Mouse (Mus musculus) layer of hippocampus, adult 18-20 months (tissue): ENCODE results near the gene Gm13757. TPM values are rescaled to one million over a fixed set of nuclear protein-coding genes. Genes with fewer than 3 reads are reported as not detected.
"Not testable (repeated sequence)": the region's sequence is repeated elsewhere in the genome, so short reads cannot be mapped to it uniquely, and the experiment has no call there.

Source experiments
- DNase-seq, 2 experiments: peaks; one replicate each; pipeline ENCODE4 v3.0.0; 2022; ENCODE audit warnings: low spot score in 2 of 2
- long read RNA-seq: library from polyadenylated mRNA; stranded (forward); transcript quantifications from one replicate; pipeline ENCODE4 v2.0.0, GENCODE M21; 2021
- total RNA-seq, 2 experiments: library from RNA; stranded (reverse); gene quantifications; 2 replicates each; pipeline ENCODE4 v1.2.3; 2021

The Gm13757 gene
- not detected for total RNA-seq
- long read RNA-seq = 0 reads

DNA sequence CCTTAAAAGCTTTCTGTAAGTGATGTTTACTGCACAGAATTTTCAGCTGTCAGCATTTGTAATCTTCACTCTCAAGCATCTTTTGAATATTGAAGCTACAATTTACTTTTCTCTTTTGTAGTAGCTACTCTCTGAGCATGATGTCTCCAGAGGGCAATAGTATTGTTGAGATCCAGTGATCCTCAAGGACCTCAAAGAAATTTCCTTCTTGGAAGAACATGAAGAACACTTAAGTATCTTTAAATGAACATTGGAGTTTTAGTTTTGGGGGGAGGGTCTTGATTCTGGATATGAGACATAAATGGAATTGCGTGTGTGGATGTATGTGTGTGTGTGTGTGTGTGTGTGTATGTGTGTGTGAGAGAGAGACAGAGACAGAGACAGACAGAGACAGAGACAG lies at the start of gene Gm13757:
Gene Gm13757 (minus strand): TSS at position 101 of the 400 bp plus-strand sequence.
- DNase-seq = no peak

DNA sequence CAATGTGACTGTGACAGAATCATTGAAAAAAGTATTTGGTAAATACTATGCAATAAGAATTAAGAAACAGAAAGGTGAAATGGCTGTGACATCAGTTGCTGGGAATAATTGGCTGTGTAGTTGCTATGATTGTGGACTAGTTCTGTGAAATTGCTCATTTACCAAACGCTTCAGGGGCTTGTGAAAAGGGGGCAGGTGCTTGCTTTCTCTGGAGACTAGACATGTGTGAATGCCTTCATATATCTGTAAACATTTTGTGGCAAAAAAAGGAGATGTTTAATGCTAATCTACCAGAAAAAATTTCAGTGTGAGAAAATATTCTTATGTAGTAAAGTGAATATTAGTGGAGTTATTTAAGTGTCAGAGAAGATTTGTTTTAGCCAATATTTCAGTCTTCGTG lies 44.1 kb upstream of the Gm13757 start, which contains the start of gene Olfr1185-ps1:
Gene Olfr1185-ps1 (plus strand): TSS at position 301 of the 400 bp plus-strand sequence.
- DNase-seq = no peak

DNA sequence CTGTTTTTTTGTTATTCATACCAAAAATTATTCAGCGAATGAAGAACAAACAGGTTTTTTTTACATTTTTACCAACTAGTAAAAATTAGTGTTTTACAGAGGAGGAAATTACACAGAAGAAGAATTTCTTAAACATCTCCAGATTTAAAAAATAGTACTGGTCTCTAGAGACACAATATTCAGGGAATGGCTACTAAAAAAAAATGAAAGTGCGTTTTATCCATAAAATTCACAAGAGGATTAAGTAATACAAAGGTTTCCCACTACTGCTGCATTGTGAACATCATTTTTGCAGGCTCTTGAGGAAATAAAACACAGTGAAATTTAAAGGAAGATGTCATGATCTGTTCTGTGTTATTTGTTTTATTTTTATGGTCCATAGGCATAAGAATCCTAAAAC lies 34.4 kb upstream of the Gm13757 start, which contains the start of gene Olfr1184:
Gene Olfr1184 (plus strand): TSS at position 301 of the 400 bp plus-strand sequence.
- DNase-seq = no peak

DNA sequence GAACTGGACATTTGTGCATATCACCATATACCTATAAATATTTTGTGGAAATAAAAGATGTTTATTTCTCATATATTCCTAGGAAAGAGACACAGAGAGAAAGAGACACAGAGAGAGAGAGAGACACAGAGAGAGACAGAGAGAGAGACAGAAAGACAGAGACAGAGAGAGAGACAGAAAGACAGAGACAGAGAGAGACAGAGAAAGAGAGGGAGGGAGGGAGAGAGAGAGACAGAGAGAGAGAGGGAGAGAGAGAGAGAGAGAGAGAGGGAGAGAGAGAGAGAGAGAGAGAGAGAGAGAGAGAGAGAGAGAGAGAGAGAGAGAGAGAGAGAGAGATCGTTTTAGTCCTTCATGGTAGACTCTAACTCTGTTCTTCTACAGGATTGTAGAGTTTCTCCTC lies 5.6 kb upstream of the Gm13757 start, which contains the start of gene Olfr1183:
Gene Olfr1183 (plus strand): TSS at position 301 of the 400 bp plus-strand sequence.
- not testable (repeated sequence) for DNase-seq

DNA sequence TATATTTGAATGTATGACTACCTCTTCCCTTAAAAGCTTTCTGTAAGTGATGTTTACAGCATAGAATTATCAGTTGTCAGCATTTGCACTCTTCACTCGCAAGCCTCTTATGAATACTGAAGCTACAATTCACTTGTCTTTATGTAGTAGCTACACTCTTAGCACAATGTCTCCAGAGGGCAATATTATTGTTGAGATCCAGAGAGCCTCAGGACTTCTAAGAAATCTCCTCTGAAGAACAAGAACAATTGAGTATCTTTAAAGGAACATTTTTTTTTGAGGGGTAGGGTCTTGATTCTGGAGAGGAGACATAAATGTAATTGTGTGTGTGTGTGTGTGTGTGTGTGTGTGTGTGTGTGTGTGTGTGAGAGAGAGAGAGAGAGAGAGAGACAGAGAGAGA lies 22.9 kb downstream of the Gm13757 start, which contains the start of gene Olfr1181:
Gene Olfr1181 (minus strand): TSS at position 101 of the 400 bp plus-strand sequence.
- no peak for DNase-seq

DNA sequence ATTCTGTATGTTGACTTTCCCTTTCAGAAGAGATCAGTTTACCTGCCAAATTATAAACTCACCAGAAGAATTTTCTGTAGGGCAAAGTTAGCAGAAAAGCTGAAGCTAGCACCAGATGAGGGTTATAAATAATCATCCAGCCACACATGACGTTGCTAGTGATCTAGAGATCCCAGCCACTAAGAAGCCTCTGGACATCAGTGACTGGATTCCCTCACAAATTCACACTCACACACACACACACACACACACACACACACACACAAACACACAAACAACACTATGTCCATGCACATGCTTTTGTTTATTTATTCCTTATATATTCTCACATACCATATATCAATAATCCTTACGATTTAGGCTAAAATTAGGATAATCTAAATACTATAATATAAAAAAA lies 29.9 kb downstream of the Gm13757 start, which contains the start of gene Olfr1180:
Gene Olfr1180 (minus strand): TSS at position 101 of the 400 bp plus-strand sequence.
- DNase-seq = no peak

DNA sequence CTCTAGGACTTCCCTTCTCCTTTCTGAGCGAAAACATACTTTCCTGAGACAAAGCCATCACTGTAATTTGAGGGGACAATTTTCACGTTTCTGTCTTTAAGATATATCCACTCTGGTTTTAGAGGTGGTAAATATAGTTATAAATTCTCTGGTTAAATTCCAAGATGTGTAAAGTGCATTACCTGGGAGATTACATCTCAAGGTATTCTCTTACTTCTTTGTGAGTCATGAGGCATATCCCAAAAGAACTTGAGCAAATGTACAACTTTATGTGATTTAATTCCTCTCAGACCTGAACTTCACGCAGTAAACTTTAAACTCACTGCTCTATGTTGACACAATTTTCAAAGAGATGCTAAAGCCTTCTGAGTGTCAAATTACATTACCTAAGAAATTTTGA lies 42.6 kb downstream of the Gm13757 start, which contains the start of gene Olfr1179:
Gene Olfr1179 (minus strand): TSS at position 101 of the 400 bp plus-strand sequence.
- DNase-seq = no peak

Other genes starting within 250 kb of the Gm13757 start
- gene Olfr1170, start 220.8 kb downstream of the Gm13757 start, total RNA-seq = not detected
- gene Olfr1173, start 169.3 kb downstream of the Gm13757 start, total RNA-seq = not detected
- not detected for gene Olfr1174-ps, start 134.0 kb downstream of the Gm13757 start, total RNA-seq
- not detected for gene Olfr1175-ps, start 121.9 kb downstream of the Gm13757 start, total RNA-seq
- not detected for gene Olfr1176, start 112.4 kb downstream of the Gm13757 start, total RNA-seq
- gene Olfr1177-ps, start 102.6 kb downstream of the Gm13757 start, total RNA-seq = not detected
- gene Olfr1178, start 62.1 kb downstream of the Gm13757 start, total RNA-seq = not detected
- gene Olfr1179, start 42.7 kb downstream of the Gm13757 start, total RNA-seq = not detected
- gene Olfr1180, start 30.0 kb downstream of the Gm13757 start, total RNA-seq = not detected
- gene Olfr1181, start 23.0 kb downstream of the Gm13757 start, total RNA-seq = not detected
- not detected for gene Olfr1183, start 5.7 kb upstream of the Gm13757 start, total RNA-seq
- gene Olfr1184, start 34.5 kb upstream of the Gm13757 start, total RNA-seq = not detected
- not detected for gene Olfr1185-ps1, start 44.2 kb upstream of the Gm13757 start, total RNA-seq
- not detected for gene Olfr1186, start 69.4 kb upstream of the Gm13757 start, total RNA-seq
- not detected for gene Olfr1188, start 107.8 kb upstream of the Gm13757 start, total RNA-seq
- not detected for gene Olfr1189, start 137.3 kb upstream of the Gm13757 start, total RNA-seq
- not detected for gene Olfr1191-ps1, start 191.4 kb upstream of the Gm13757 start, total RNA-seq
- gene Olfr1192-ps1, start 199.4 kb upstream of the Gm13757 start, total RNA-seq = not detected
- gene Olfr1193, start 226.5 kb upstream of the Gm13757 start, total RNA-seq = not detected
- not detected for gene Olfr1195, start 240.1 kb upstream of the Gm13757 start, total RNA-seq